Mouse (Mus musculus) naive thymus-derived CD4-positive, alpha-beta T cell, adult 2 months (primary cell): ENCODE results near the gene Nudt14.

Experiments
- DNase-seq: peaks from one replicate; pipeline ENCODE4 v3.0.0-alpha.2; 2011; ENCODE audit warnings: low read depth

Nudt14 gene

DNA sequence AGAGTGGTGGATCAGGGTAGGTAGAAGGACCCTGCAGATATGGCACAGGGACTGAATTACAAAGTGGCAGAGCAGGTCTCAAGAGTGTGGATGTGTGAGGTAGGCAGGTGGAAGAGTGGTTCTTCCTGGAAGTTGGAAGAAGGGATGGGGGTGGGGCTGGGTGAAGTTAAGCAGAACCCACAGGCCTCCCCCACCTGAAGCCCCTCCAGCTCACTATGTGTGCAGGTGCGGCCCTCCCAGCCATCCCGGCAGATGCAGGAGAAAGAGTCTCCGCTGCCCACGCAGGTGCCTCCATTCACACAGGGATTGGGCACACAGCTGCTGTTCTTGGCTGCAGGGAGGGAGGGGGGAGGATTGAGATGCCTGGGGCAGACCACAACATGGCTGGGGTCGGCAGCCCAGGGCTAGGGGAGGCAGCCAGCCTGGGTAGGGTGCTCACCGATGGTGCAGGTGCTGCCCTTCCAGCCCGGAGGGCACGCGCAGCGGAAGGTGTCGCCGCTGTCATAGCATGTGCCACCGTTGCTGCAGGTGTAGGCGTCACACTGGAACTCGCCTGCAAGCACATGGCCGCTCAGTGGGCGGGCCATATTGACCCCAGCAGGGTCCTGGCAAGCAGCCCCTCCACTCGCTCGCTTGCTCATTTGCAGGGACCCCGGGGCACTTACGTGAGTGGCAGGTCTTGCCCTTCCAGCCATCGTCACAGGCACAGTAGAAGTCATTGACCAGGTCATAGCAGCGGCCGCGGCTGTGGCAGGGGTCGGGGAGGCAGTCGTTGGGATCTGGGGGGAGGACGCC lies 28.8 kb downstream of the Nudt14 start:
- no peak for DNase-seq

- no peak for DNase-seq
Observed at GRCm38 (mm10) chr12:112911701-112912100, 30.2 kb downstream of the Nudt14 start.

GRCm38 (mm10) chr12:112908991-112909390 lies 32.9 kb downstream of the Nudt14 start:
- no peak for DNase-seq

DNA sequence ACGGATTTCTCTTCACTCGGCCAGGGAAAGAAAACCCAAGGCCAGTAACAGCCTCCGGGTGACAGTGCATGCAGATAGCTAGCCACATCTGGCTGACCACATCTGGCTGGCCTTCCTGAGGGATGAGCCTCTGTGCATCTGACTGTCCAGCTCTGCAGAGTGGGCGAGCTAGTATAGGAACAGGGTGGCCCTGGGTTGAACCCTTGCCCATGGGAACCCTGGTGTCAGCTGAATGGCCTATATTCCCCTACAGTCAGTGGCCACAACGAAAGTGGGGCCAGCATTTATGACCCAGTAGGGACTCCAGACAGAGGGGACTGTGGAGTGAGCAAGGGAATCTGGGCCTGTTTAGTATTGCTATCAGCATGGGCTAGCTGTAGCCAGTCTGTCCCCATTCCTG lies 36.9 kb downstream of the Nudt14 start:
- no peak for DNase-seq

DNA sequence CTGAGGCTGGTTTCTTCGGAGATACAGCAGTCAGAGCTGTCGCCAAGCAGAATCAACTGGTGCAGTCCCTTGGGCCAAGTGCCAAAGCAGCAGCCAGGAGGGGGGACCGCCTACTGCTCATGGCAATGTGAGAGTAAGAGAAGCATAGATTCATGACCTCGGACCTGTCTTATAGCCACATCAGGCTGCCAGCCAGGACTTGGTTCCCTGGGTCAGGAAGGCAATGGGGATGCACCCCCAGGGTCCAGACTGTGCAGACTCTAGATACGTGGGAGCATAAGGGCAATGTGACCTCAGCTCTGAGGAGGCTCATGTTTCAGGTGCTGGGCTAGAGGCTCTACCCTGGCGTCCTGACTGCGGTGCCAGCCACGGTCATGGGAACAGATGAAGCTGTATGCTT lies 38.0 kb downstream of the Nudt14 start:
- no peak for DNase-seq

DNA sequence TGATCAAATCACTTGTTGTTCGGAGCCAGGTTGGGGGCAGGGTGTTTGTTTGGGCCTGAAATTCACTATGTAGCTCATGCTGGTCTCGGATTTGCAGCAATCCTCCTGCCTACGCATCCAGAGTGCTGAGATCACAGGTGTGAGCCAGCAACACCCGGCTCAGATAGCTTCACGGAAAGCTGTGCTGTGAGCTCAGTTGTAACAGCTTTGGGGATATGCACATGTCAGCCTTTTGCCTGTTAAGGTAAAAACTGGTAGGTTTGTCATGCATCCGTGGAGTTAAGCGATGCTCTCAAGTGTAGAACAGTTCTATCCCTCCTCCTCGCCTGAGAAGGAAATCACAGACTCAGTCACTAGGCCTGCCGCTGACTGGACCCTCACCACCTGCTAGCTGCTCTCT lies 41.3 kb downstream of the Nudt14 start:
- DNase-seq: no peak

- DNase-seq: no peak
Observed at GRCm38 (mm10) chr12:112898960-112899359, 43.0 kb downstream of the Nudt14 start.

- DNase-seq: no peak
Observed at GRCm38 (mm10) chr12:112898351-112898750, 43.6 kb downstream of the Nudt14 start.

- DNase-seq: peak; percentile 46
Observed at GRCm38 (mm10) chr12:112897522-112898212, 44.3 kb downstream of the Nudt14 start.

GRCm38 (mm10) chr12:112894969-112895368 lies 47.0 kb downstream of the Nudt14 start:
- no peak for DNase-seq

DNA sequence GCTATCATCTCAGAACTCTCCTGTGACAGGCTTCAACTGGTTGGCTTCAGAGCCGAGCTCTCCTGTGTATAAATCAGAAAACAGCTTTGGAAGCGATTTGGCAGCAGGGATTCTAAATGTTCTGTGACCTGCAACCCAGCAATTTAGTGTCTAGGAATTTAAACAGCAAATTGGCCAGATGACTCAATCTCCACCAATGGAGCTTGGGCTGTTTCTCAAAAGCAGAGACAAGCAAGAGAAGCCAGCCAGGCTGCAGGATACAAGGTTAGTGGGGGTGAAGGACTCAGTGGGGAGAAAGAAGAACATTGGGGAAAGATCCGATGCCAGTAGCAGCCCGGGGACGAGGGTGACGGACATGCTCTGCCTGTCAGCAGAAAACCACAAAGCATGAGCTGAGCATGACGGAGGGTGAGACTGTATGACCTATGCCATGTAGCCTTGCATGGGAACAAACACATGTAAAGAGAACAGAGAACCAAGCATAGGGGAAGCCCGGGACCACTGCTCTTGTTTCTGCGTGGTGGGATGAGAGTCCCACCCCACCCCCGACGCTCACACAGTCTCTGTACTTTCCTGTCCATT lies 47.5 kb downstream of the Nudt14 start:
- DNase-seq: peak; percentile 10

DNA sequence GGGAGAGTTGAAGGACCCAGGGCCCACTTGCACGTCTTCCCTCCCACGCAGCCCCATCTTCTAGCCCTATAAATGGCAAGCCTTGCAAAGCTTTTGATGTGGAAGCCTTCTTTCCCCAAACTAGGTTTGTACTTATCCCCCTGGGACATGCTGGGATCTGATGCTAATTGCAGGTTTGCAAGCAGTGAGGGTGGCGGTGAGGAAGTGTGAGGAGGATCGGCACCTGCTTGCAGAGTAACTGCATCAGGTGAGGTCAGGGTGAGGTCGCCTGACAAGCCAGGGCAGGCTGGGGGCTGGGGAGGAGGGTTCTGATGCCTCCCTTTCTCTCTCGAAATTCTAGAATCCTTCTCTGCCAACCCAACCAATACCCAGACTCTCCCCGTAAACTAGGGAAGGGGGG lies 56.5 kb downstream of the Nudt14 start:
- DNase-seq: no peak
